Mouse (Mus musculus) cerebellum, adult 18-20 months (tissue): ENCODE results near the gene Dtx4.
A peak's percentile ranks its signal among the peaks of the same experiment; 100 is the strongest.

ENCODE experiments used
- DNase-seq, 2 experiments: peaks; one replicate each; pipeline ENCODE4 v3.0.0; 2021

Gene Dtx4

DNA sequence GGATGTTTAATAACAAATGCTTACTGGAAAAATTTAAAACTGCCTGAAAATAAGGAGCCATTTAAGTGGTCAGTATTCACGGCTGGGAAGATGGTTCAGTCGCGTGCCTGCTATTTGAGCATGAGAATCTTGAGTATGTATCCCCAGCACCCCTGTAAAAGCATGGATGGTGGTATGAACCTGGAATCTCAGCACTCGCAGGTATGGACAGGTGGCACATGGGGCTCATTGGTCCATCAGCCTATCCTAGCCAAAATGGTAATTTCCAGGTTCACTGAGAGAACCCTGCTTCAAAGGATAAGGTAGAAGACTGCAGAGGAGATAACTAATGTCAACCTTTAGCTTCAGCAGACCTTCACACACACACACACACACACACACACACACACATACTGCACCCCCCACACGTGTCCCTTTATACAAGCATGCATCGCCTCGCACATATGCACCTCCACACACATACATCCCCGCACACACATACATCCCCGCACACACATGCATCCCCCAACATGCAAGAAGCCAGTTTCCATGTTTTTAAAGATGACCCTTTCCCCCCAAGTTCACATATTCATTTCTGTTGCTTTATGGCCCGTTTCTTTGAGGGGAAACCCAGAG lies 35.6 kb downstream of the Dtx4 start:
- DNase-seq, result no peak

DNA sequence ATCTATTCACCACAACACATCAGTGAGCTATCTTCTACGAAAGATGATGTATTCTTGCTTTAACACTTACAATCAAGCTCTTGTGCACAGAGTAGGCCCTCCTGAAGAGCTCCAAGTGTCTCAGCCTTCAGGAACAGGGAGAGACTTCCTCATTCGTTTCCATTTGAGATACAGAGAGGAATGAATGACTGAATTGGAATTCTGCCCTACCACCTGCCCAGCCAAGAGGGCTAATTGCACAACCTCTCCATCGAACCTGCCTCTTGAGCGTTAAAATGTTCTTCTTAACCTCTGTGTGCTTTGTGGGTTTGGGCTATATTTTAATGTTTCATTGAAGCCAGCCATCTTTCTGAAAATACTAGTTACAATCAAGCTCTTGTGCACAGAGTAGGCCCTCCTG lies 36.6 kb downstream of the Dtx4 start:
- no peak for DNase-seq

DNA sequence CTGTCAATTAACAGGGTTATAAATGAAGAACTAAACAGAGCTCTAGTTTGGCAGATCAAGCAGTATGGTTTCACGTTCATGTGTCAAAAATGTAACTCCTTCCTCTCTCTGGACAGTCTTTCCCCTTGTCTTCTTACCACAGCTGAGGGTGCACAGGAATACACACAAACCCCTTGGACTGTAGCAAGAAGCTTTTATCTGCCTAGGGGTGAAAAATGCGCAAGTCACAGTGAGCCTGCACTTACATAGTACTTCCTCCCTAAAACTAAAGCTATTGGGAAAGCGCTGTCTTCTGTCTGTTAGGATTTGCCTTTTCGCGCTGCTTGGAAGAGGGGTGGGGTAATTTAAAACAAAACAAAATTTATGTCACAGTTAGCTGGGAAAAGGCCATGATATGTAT lies 37.1 kb downstream of the Dtx4 start:
- no peak for DNase-seq

DNA sequence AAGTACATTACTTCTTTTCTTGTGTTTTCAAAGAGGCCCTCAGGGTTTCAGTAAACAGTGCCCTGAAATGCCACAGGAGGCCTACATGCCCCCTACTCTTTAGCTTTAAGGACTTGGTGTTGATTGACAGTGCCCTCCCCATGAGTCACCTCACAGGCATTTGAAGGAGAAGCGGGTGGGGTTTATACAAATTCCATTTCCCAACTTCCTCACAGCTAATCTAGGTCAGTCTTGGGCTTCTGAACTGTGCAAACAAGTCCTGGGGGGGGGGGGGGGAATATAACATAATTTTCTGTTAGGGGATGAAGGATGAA lies 37.6 kb downstream of the Dtx4 start:
- DNase-seq, result no peak

DNA sequence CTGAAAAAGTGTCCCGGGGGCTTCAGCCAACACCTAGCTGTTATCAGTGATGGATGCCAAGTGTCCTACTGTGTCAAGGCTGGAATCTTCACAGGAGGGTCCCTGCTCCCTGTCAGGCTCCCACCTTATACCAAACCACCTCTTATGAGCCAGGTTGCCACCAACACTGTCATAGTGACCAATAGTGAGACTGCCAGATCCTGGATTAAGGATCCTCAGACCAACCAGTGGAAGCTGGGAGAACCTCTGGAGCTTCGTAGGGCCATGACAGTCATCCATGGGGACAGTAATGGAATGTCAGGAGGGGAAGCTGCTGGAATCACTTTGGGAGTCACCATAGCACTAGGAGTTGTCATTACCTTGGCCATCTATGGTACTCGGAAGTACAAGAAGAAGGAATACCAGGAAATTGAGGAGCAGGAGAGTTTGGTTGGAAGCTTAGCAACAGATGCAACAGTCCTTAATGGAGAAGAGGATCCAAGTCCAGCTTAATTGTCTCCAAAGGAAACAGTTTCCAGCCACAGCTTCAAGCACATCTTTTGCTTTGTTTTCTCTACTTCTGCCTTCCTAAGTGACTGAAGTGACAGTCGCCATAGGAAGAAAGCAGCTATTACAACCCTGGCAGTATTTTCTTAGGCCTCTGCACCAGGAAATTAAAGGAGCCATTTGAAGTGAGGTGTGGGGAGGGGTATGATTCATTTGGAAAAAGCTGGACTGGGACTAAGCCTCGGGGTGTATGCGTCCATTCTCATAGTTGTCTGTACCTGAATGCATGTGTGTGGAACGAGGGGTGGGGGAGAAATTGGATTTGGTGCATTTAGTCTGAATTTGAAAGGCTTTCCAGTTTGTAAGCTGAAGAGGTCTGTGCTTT lies 38.2 kb downstream of the Dtx4 start:
- DNase-seq, result no peak

DNA sequence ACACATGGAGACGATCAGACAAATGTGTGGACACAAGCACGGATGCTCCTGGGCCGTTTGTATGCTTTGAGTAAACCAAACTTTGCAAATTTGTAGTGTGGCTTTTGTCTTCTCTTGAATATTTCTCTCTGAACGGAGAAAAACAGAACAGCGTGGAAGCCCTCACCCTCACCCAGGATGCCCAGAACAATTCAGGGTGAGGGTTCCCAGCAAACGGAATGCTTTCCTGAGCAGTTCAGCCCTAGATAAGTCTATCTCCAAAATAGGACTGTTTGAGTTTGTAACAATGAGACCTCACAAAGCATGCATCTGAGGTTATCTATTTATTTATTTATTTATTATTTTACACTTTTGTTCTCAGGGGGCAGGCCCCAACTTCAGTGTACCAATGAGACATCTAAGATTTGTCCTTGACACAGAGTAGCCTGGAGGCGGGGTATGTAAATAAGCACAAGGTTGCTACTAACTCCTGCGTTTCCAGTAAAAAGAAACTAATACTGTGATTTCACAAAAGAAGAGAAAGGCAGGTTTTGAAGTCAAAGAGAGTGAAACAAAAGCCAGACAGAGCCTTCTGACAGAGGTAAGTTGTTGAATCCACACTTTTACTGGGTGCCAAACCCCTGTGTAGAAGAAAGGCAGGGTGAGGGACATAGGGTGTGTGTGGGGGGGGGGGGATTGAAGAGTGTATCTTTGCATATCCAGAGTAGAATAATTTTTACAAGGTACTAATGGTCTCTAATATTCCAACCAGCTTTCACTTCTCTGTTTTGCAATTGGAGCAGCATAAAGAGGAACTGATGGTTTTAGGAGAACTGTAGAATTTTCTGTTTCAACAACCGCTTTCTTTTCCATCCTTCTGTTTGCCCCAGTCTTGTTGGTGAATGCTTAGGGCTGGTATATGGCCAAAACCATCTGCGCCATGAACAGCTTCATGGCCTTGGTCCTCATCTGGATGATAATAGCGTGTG lies 40.7 kb downstream of the Dtx4 start, which contains the start of gene Mpeg1:
Gene Mpeg1, plus strand, starts transcription at position 498 of the 968 bp plus-strand sequence.
- no peak for DNase-seq

DNA sequence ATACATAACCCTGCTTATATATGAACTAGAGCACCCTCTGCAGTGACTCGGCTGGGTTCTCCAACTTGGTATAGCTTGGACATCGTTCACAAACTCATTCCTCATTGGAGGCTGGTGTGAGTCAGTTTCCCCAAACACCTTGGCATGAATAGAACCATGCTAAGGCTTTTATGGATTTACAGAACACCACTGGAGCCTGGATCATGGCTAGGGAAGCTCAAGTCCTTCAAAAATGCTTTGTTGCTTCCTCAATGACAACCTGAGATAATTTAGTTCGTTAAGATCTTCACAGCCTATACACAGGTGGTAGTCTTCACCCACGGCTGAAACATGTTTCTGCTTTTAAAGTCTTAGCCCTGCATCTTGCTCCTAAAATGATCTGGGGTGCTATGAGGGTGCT lies 41.7 kb downstream of the Dtx4 start:
- DNase-seq, result no peak

DNA sequence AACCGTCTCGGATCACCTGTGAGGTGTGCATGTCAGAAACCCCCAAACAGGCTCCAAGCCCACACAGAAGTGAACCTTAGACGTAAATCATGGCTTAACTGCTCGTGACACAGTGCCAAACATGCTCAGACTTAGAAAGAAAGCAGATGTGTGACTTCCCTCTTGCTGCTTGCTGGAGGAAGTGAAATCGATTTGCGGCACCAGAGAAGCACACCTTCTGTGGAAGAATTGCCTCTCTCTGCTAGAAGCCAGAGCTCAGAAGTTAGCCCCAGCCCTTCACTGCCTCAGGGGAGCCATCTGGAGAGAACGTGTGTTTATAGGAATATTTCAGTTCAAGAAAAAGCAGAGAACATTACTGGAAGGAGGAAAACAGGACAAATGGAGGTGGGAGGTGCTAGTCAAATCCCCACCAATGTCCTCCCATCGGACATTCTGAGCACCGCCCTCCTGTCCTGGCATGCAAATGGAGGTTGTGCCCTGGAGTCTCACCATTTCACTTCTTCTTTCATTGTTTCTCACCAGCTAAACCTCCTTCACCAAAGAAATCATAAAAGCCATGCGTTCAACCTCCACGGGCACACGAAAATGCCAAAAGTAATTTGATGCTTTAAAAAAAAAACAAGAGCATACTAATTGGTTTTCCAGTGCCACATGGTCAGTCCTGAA lies 43.7 kb downstream of the Dtx4 start:
- DNase-seq, result no peak

DNA sequence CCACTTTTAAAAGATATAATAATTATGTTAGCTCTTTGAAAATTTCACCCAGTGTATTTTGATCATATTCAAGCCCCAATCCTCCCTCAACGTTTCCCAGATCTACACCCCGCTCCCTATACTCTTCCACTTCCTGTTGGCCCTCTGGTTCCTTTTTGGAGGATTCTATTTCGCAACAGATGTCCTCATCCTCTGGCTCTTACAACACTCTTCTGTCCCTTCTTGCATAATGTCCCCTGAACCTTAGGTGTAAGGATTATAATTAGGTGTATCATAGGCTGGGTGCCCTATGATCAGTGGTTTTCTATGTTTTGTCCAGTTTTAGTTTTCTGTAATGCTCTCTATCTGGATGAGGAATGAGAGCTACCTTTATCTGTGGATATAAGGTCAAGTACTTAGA lies 56.2 kb downstream of the Dtx4 start:
- no peak for DNase-seq

DNA sequence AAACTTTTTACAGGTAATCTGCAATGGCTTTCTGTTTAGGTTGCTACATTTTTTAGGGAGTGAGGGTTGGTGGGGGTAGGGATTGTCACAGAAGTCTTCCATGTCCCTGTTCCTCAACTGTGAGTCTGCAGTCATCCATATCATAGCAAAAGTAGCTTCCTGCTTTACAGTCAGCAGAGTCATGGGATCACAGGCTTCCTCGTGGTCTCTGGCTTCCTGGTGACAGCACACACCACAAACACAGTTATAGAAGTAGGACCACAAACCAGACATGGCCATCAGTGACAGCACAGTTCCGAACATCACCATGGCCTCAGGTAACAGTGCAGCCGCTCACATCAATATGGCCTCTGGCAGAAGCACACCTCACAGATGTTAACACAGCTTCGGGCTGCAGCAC lies 58.7 kb downstream of the Dtx4 start:
- DNase-seq, result no peak

DNA sequence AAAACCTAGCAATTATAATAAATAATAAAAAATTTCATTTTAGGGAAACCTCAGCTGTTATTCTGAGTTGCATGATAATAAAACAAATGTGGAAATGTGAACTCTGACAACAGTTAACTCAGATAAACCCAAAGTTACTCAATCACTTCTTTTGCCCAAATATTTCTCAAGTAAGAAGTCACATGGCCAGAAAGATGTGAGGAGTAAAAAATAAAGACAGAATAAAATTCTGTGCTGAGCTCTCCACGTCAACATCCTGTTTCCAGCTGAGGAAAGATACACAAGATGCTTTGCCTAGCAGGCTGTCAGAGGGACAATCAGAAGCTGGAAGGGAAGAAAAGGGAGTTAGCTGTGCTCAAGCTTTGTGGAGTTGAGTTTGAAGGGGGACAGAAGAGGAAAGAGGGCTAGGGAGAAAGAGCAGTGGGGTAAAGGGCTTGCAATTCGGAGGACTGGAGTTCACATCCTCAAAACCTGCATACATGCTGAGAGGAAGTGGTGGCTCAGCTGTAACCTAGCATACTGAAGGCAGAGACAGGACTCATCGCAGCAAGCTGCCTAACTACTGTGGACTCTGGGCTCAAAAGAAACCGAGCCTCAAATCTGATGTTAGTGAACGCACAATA lies 61.0 kb downstream of the Dtx4 start:
- DNase-seq, result no peak

DNA sequence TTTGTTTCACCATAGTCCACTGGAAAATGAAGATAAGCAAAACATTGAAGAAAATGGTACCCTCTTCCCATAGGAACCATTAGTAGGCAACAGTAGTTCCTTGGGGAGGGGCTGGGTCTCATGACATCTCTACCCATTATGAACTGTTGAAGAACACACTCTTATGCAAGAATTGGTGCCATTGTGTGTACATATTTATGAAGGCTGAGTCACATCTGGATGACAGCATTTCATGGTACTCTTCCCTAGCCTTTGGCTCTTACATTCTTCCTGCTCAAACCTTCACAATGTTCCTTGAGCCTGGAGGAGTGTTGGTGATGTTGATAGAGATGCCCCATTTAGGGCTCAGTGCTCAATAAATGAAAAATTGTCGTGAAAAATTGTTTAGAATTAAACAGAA lies 61.7 kb downstream of the Dtx4 start:
- DNase-seq, result no peak

DNA sequence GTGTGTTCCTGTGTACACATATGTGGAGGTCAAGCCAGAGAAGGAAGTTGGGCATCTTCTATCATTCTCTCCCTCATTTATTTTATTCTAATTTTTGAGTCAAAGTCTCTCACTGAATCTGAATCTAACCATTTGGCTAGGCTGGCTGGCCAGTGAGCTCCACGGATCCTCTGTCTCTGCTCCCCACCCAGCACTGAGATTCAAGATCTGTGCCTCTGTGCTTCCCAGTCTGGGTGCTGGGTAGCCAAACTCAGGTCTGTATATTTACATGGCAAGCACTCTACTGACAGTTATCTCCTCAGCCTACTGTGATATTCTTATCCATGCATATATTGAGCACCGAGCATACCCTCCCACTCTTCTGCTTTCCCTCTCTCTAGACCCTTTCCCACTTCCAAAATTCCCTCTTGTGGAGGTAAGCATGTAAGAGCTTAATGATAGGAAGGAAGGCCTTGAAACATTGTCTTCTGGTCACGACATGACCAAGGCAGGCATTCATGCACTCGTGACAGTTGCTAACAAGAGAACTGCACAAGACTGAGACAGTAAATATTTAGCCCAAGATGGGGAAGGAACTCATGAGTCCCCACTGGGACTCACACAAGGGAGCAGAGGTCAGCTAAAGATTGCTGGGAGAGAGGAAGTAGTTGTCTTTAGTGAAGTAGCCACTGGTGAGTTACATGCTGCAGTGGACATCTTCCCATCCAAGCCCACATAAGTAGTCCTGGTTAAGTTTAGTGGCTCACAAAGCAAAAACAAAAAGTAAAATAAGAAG lies 65.3 kb downstream of the Dtx4 start:
- no peak for DNase-seq

DNA sequence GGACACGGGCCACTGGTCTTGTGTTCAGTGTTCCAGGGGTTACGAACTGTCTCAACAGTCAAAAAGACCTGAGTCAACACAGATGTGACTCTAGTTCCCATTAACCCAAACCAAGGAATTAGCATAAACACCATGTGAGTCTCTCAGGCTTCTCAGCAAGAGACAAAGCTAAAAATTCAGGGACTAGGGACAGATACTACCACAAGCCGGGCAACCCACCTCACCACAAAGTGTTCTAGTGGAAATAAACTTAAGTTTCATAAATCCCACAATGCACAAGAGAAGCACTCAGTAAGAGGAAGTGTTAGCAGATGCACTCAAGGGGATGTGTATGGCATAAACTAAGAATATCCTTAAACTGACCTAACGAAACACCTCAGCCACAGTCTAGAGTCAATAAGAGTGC lies 66.2 kb downstream of the Dtx4 start:
- DNase-seq, result no peak

DNA sequence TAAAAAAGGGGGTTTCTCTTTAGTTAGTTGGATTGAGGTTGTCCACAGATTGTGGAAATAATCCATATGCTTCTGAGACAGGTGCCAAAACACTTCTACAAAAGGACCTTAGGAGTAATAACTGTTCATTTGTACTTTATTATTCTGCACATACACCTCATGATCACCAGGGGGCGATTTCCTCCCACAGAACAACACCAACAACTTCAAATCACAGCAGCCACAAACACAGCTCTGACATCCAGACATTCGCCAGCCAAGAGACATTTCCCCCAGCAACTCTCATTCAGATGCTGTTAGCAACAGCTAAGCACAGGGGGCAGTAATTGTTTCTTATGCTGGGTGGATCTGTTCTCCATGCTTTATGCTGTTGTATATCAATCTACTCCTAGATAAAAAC lies 68.2 kb downstream of the Dtx4 start:
- DNase-seq, result peak; percentile 9 to 17

DNA sequence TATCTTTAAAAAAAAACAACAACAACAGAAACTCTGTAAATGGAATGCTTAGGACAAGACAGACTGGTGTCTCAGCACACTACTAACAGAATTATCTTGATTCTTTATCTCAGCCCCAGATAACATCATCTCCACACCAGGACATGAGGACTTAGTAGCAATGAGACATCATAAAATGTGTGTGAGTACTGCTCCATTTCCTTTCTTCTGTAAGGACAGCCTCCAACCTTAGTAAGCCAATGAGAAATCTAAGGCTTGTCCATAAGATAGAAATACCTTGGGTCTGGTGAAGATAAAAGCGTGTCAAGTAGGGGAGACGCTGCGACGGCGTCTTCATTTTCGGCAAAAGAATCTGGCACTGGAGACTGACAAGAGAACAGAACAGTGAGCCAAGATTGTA lies 73.6 kb downstream of the Dtx4 start, which contains the start of gene Pfpl:
Gene Pfpl, plus strand, starts transcription at position 301 of the 400 bp plus-strand sequence.
- no peak for DNase-seq

DNA sequence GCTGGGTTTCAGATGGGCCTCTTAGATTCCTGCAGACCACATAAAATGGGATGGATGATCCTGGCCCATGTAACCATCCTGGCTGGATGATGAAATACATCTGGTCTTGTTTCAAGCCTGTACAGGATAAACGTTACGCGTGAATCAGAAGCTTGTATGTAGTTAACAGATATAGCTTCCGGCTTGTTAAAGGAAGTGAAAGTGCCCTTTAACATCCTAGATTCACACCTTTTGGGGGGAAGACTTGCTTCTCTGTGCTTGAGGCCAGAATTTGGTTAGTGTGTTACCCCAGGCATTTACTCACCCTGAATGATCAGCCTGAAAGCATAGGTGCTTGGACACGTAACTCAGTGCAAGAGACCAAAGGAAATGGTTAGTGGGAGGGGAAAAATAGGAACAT lies 74.2 kb downstream of the Dtx4 start:
- no peak for DNase-seq

DNA sequence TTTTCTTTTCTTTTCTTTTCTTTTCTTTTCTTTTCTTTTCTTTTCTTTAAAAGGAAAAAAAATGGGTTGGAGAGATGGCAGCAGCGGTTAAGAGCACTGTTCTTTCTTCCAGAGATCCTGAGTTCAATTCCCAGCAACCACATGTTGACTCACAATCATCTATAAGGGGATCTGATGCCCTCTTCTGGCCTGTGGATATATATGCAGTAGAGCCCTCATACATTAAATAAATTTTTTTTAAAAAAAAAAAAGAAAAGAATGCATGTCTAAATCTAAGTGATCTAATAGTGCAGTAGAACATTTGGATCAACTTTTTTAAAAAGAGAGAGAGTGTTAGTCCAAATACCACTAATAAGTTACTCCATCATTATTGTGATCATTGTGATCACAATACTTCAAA lies 79.6 kb downstream of the Dtx4 start:
- no peak for DNase-seq

DNA sequence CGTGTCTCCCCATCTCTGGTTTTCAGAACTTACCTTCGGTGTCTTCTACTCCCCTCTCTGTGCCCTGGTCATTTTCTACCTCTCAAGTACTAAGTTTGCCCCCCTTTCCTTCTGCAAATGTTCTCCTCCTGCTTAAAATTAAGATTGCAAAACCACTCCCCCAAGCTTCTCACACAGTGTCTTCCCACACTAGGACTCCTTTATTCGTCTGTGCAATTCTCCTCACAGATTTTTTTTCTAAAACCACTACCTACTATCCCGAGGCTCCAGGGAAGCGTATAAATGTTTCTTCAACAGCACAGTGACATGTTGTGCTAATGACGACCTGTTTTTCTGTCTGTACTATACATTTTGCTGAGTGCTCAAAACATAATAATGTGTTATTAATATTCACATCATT lies 80.7 kb downstream of the Dtx4 start:
- DNase-seq, result no peak

DNA sequence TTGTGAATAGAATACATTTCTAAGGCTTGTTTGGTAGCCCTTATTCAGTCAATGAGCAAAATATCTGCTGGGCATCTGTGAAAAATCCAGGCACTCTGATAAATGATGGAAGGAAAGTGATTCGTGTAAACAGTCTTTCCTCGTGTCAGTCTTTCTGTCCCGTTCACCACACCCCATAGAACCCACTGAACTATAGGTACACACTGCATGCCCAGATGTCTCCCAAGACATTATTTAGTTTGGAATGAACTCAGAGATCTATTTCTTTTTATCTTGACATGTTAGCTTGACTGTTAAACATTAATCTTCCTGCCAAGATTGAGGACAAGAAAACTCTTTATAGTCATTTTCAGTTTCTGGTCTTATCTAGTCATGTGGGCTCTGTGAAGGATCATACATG lies 82.9 kb downstream of the Dtx4 start:
- DNase-seq, result no peak

DNA sequence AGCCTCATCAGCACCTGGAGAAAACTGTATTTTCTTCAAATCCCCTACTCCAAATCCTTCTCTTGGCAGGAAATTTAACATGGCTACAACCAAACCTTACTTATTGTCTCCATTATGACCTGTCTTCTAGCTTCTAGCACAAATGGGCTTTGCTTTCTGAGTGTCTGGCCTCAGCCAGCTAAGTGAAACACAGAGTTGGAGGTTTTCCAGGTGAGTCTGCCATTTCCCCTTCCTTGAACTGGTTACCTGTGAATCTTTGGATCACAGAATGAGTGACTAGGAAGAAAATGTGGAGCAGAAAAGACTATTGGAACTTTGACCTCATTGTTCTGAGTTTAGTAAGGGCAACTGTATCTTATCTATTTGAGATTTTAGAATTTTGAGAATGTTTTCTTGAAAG lies 83.9 kb downstream of the Dtx4 start, which contains the start of gene Olfr1441:
Gene Olfr1441, plus strand, starts transcription at position 73 of the 400 bp plus-strand sequence.
- DNase-seq, result no peak
